Mouse (Mus musculus) frontal cortex, postnatal 25 days (tissue): ENCODE measurements around the gene Mtif3.

Experiments
- DNase-seq, 2 experiments: peaks; one replicate each; pipeline ENCODE4 v3.0.0; 2022; ENCODE audit warnings: low spot score in 2 of 2

The Mtif3 gene

DNA sequence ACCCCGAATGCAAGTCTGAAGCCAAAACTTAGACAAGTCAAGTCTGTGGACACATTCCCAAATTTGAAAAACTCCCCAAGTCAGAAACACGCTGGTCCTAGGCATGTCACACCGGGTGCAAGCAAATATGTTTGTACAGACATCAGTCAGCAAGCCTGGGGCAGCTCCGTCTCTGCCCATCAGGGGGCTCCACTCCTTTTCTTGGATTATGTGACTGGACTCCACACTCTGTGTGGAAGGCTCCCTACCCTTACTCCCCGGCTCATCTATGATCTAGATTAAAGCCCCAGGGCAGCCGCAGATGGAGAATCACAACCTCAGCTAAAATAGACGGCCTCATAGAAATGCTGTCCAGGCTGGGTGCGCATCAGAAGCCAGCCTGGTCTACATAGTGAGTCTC, 47.3 kb downstream of the Mtif3 start:
- no peak for DNase-seq

DNA sequence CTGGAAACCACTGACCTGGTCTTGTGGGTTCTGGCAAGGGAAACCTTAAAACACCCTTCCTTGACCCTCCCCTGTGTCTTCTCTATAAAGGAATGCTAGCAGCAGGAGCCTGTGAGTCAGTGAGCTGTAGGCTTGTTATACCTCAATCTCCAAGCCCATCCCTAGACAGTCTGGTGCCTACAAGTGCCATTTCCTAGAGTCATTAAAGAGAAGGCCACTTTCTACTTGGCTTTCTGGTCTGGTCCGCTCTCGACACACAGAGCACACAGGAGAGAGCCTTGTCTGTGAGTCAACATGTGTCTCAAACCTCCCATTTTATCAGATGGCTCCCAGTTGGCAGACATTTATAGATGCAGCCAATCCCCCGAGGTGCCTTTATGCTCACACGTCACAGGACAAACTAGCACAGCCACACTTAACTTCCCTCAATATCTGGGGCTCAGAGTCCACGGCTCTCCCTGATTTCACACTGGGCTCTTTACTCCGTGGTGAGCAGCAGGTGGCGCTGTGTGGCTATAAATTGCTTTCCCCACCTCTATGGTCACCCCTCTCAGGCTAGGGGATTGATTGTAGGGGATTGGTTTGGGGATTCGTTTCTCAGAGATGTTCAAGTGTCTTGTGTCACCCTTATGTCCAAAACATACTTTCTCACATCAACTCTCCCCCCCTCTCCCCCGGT, 49.4 kb downstream of the Mtif3 start:
- DNase-seq = peak; percentile 28 to 51

DNA sequence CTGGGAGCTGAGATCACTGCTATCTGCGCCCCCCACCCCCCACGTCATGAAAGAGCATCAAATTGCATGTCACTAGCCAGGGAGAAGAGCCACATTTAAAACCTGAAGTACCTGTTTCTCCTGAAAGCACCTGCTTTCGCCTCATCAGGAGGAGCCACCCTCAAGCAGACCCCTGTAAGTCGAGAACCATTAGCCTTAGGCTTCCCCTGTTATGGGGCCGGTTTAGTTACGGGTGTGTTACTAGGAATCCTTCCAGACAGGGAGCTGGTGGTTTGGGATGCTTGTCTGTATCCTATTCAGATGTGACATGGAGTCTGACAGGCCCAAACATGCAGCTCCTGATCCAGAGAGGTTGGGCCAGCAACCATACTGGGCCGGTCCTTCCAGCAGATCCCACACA, 50.2 kb downstream of the Mtif3 start:
- DNase-seq = no peak

GRCm38 (mm10) chr5:146912206-146912605, 51.4 kb downstream of the Mtif3 start:
- no peak for DNase-seq

DNA sequence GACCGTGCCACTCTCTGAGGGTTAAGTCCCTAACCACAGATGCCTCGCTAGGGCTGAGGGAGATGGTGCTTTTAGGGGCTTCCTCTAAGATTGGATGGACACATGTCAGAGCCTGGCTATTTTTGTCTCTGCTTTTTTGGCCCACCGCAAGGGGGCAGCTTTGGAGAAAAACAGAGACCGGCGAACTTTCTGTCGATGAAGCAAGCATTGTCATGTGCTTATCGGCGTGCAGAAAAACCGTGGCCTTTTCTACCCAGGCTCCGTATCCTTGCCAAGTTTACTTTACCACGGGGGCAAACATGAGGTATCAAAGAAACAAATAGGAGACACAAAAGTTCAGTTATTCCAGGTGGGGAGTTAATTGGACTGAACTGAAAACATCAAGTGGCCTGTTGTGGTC, 55.0 kb downstream of the Mtif3 start:
- no peak for DNase-seq

DNA sequence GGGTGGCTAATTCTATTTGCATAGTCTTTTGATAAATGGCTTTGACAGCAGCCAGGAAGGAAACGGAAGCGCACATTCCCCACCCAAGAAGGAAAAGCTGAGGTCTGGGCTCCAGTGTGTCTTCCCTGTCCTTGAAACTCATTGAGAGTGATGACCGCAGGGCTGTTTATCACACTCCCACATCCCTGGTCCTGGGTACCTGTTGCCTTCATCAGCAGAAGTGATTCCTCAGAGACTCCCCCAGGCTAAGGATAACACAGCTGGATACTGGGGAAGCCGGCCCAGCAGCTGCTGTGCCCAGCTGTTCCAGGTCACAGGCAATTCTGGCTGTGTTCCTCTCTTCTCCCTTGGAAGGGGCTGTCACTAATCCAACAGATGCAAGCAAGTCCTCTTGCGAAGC, 56.1 kb downstream of the Mtif3 start:
- DNase-seq = no peak

DNA sequence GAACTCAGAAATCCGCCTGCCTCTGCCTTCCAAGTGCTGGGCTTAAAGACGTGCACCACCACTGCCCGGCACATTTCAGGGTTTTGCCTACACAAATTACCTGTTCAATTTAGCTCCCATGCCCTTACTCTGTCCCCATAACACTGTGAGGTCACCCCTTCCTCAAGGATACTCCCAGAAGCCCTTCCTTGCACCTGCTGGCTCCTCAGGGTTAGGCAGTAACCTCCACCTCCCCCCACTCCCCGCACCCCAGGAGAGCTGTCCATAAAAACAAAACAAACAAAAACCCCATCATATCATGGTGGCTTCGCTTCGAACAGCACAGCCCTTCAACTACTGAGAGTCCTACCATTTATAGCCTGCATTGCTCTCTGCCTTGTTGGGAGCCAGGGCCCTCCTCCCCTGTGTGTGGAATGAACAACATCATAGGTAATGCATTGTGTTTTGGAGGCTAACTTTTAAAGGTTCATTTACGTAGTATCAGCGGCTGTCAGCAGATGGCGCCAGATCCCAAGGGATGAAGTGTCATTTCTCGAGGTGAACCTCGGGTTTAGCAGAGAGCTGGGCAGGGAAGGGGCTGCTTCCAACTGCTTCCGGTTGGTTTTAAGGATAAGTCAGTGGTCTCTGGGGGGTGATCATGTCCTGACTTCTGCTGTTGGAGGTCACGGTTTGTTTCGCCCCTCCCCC, 58.0 kb downstream of the Mtif3 start:
- DNase-seq = peak; percentile 67

DNA sequence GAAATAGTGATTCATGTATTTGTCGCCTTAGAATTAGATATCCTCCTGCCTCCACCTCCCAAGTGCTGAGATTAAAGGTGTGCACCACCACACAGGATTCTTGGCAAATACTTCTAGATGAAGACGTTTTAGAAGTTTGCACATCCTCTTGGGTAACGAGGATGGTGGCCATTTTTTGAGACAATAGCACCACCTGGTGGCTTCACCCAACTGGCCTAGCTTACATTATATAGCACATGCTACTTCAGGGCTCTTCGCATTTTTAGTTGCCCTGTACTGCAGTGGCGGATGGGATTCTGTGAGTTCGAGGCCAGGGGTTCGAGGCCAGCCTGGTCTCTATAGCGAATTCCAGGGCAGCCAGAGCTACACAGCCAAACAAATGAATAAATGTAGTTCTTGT, 59.2 kb downstream of the Mtif3 start:
- peak; percentile 70 to 73 for DNase-seq
